Mouse (Mus musculus): ENCODE data around the gene Ckb. TPM values are rescaled to one million over a fixed set of nuclear protein-coding genes. Genes with fewer than 3 reads are reported as not detected.

The Ckb gene
- polyA plus RNA-seq, 1 experiment from 2014 or later = 450 TPM

GRCm38 (mm10) chr12:111670976-111671375 is 1.2 kb downstream of the Ckb start:
- no peak for ATAC-seq (replicated peaks; ENCODE audit: insufficient number of reproducible peaks, low FRiP score, low TSS enrichment, low read depth)

GRCm38 (mm10) chr12:111670371-111670971 is 1.7 kb downstream of the Ckb start:
- H3K9ac ChIP-seq (replicated peaks; ENCODE audit: low read length) = peak overlapping the region; percentile 47
- ATAC-seq (replicated peaks; ENCODE audit: insufficient number of reproducible peaks, low FRiP score, low TSS enrichment, low read depth) = no peak; the same call in 1 of the 2 replicates
- 4% methylated on average over 29 of the region's 29 CpGs for WGBS
- no peak overlapping the region for H3K27ac ChIP-seq (replicated peaks; ENCODE audit: low read depth, low read length)
- no peaks in the 10 kb centered on the region for H3K9me3 ChIP-seq (replicated peaks; ENCODE audit: control insufficient read depth, low read length)
- peaks cover 34% of the 10 kb centered on the region for H3K27me3 ChIP-seq (ENCODE audit: control insufficient read depth, insufficient read depth, low read length)
- no peak for DNase-seq (ENCODE audit: low spot score)
- no peaks in the 10 kb centered on the region for H3K36me3 ChIP-seq (replicated peaks; ENCODE audit: control insufficient read depth, insufficient read depth, low read depth, low read length)
- H3K4me2 ChIP-seq (ENCODE audit: low read depth, low read length) = peak overlapping the region; percentile 94
- H3K4me3 ChIP-seq (ENCODE audit: low read depth, low read length) = peak overlapping the region; percentile 42
- 0 out of 2 replicates have a peak, but pooled peaks cover 7% of the 10 kb centered on the region for H3K4me1 ChIP-seq (ENCODE audit: control insufficient read depth, insufficient read depth, low read length)

More at GRCm38 (mm10) chr12:111670976-111671375, 1.2 kb downstream of the Ckb start:
- 1% methylated on average over 35 of the region's 35 CpGs for WGBS
- peaks cover 34% of the 10 kb centered on the region for H3K27me3 ChIP-seq (ENCODE audit: control insufficient read depth, insufficient read depth, low read length)
- no peak overlapping the region for H3K27ac ChIP-seq (replicated peaks; ENCODE audit: low read depth, low read length)
- H3K4me2 ChIP-seq (ENCODE audit: low read depth, low read length) = peak overlapping the region; percentile 94
- peak overlapping the region; percentile 42 for H3K4me3 ChIP-seq (ENCODE audit: low read depth, low read length)
- no peaks in the 10 kb centered on the region for H3K9me3 ChIP-seq (replicated peaks; ENCODE audit: control insufficient read depth, low read length)
- H3K4me1 ChIP-seq (ENCODE audit: control insufficient read depth, insufficient read depth, low read length) = 0 out of 2 replicates have a peak, but pooled peaks cover 7% of the 10 kb centered on the region
- peak overlapping the region; percentile 47 for H3K9ac ChIP-seq (replicated peaks; ENCODE audit: low read length)
- no peaks in the 10 kb centered on the region for H3K36me3 ChIP-seq (replicated peaks; ENCODE audit: control insufficient read depth, insufficient read depth, low read depth, low read length)
- DNase-seq (ENCODE audit: low spot score) = no peak

GRCm38 (mm10) chr12:111669961-111670360 is 2.2 kb downstream of the Ckb start:
- Histone ChIP-seq H3K27ac (replicated peaks; ENCODE audit: low read depth, low read length) (no peak overlapping the region), H3K9me3 (replicated peaks; ENCODE audit: control insufficient read depth, low read length) (no peaks in the 10 kb centered on the region), H3K4me3 (ENCODE audit: low read depth, low read length) (peak overlapping the region; percentile 42; the same call in 1 of the 2 replicates), H3K9ac (replicated peaks; ENCODE audit: low read length) (peak overlapping the region; percentile 47; the same call in 1 of the 2 replicates), H3K4me1 (ENCODE audit: control insufficient read depth, insufficient read depth, low read length) (0 out of 2 replicates have a peak, but pooled peaks cover 7% of the 10 kb centered on the region), H3K36me3 (replicated peaks; ENCODE audit: control insufficient read depth, insufficient read depth, low read depth, low read length) (no peaks in the 10 kb centered on the region), H3K27me3 (ENCODE audit: control insufficient read depth, insufficient read depth, low read length) (peaks cover 34% of the 10 kb centered on the region), H3K4me2 (ENCODE audit: low read depth, low read length) (peak overlapping the region; percentile 94)
- ATAC-seq (replicated peaks; ENCODE audit: insufficient number of reproducible peaks, low FRiP score, low TSS enrichment, low read depth) (no peak), DNase-seq (ENCODE audit: low spot score) (no peak)
- WGBS = 50% methylated on average over 8 of the region's 8 CpGs

- Histone ChIP-seq H3K9ac (replicated peaks; ENCODE audit: low read length) (peak overlapping the region; percentile 50; the same call in 1 of the 2 replicates), H3K27me3 (ENCODE audit: control insufficient read depth, insufficient read depth, low read length) (peaks cover 34% of the 10 kb centered on the region), H3K4me2 (ENCODE audit: low read depth, low read length) (peak overlapping the region; percentile 48), H3K36me3 (replicated peaks; ENCODE audit: control insufficient read depth, insufficient read depth, low read depth, low read length) (no peaks in the 10 kb centered on the region), H3K4me1 (ENCODE audit: control insufficient read depth, insufficient read depth, low read length) (0 out of 2 replicates have a peak, but pooled peaks cover 7% of the 10 kb centered on the region), H3K27ac (replicated peaks; ENCODE audit: low read depth, low read length) (peak overlapping the region; percentile 28; the same call in 1 of the 2 replicates), H3K9me3 (replicated peaks; ENCODE audit: control insufficient read depth, low read length) (no peaks in the 10 kb centered on the region), H3K4me3 (ENCODE audit: low read depth, low read length) (no peak overlapping the region)
- ATAC-seq (replicated peaks; ENCODE audit: insufficient number of reproducible peaks, low FRiP score, low TSS enrichment, low read depth) (no peak), DNase-seq (ENCODE audit: low spot score) (no peak)
- 60% methylated on average over 23 of the region's 23 CpGs for WGBS
Observed at GRCm38 (mm10) chr12:111669000-111669788, 2.9 kb downstream of the Ckb start.

- Histone ChIP-seq H3K9me3 (replicated peaks; ENCODE audit: control insufficient read depth, low read length) (no peaks in the 10 kb centered on the region), H3K36me3 (replicated peaks; ENCODE audit: control insufficient read depth, insufficient read depth, low read depth, low read length) (no peaks in the 10 kb centered on the region)
- peak; percentile 99 for DNase-seq (ENCODE audit: low spot score)
Observed at GRCm38 (mm10) chr12:111668457-111668912, 3.7 kb downstream of the Ckb start.

GRCm38 (mm10) chr12:111667421-111667820 is 4.7 kb downstream of the Ckb start:
- H3K4me1 ChIP-seq (ENCODE audit: control insufficient read depth, insufficient read depth, low read length) = 0 out of 2 replicates have a peak, but pooled peaks cover 7% of the 10 kb centered on the region
- H3K27me3 ChIP-seq (ENCODE audit: control insufficient read depth, insufficient read depth, low read length) = peaks cover 21% of the 10 kb centered on the region
- H3K4me3 ChIP-seq (ENCODE audit: low read depth, low read length) = no peak overlapping the region
- no peak overlapping the region for H3K9ac ChIP-seq (replicated peaks; ENCODE audit: low read length)
- ATAC-seq (replicated peaks; ENCODE audit: insufficient number of reproducible peaks, low FRiP score, low TSS enrichment, low read depth) (no peak), DNase-seq (ENCODE audit: low spot score) (no peak)
- H3K27ac ChIP-seq (replicated peaks; ENCODE audit: low read depth, low read length) = no peak overlapping the region
- H3K36me3 ChIP-seq (replicated peaks; ENCODE audit: control insufficient read depth, insufficient read depth, low read depth, low read length) = no peaks in the 10 kb centered on the region
- H3K9me3 ChIP-seq (replicated peaks; ENCODE audit: control insufficient read depth, low read length) = no peaks in the 10 kb centered on the region
- WGBS = 87% methylated on average over 5 of the region's 5 CpGs
- H3K4me2 ChIP-seq (ENCODE audit: low read depth, low read length) = no peak overlapping the region

More at GRCm38 (mm10) chr12:111668457-111668912, 3.7 kb downstream of the Ckb start:
- ATAC-seq (replicated peaks; ENCODE audit: insufficient number of reproducible peaks, low FRiP score, low TSS enrichment, low read depth) = peak; percentile 35
- WGBS = 0% methylated on average over 8 of the region's 8 CpGs
- peaks cover 28% of the 10 kb centered on the region for H3K27me3 ChIP-seq (ENCODE audit: control insufficient read depth, insufficient read depth, low read length)
- peak overlapping the region; percentile 50 for H3K9ac ChIP-seq (replicated peaks; ENCODE audit: low read length)
- 0 out of 2 replicates have a peak, but pooled peaks cover 7% of the 10 kb centered on the region for H3K4me1 ChIP-seq (ENCODE audit: control insufficient read depth, insufficient read depth, low read length)
- peak overlapping the region; percentile 48 for H3K4me2 ChIP-seq (ENCODE audit: low read depth, low read length)
- H3K27ac ChIP-seq (replicated peaks; ENCODE audit: low read depth, low read length) = peak overlapping the region; percentile 28; the same call in 1 of the 2 replicates
- H3K4me3 ChIP-seq (ENCODE audit: low read depth, low read length) = peak overlapping the region; percentile 22

GRCm38 (mm10) chr12:111666380-111666779 is 5.8 kb downstream of the Ckb start:
- no peak for ATAC-seq (replicated peaks; ENCODE audit: insufficient number of reproducible peaks, low FRiP score, low TSS enrichment, low read depth)
- H3K9me3 ChIP-seq (replicated peaks; ENCODE audit: control insufficient read depth, low read length) = no peaks in the 10 kb centered on the region
- no peaks in the 10 kb centered on the region for H3K36me3 ChIP-seq (replicated peaks; ENCODE audit: control insufficient read depth, insufficient read depth, low read depth, low read length)
- H3K27ac ChIP-seq (replicated peaks; ENCODE audit: low read depth, low read length) = no peak overlapping the region
- H3K4me2 ChIP-seq (ENCODE audit: low read depth, low read length) = no peak overlapping the region
- no peak overlapping the region for H3K9ac ChIP-seq (replicated peaks; ENCODE audit: low read length)
- no peak overlapping the region for H3K4me3 ChIP-seq (ENCODE audit: low read depth, low read length)
- H3K27me3 ChIP-seq (ENCODE audit: control insufficient read depth, insufficient read depth, low read length) = peaks cover 16% of the 10 kb centered on the region
- no peak for DNase-seq (ENCODE audit: low spot score)
- 77% methylated on average over 13 of the region's 13 CpGs for WGBS
- 0 out of 2 replicates have a peak, but pooled peaks cover 7% of the 10 kb centered on the region for H3K4me1 ChIP-seq (ENCODE audit: control insufficient read depth, insufficient read depth, low read length)

All from embryonic facial prominence, embryonic 11.5 days (tissue).